Mouse (Mus musculus) lung, adult 2 months (tissue): Measurements from ENCODE around the gene Gabra2.

Source experiments
- CTCF ChIP-seq: fragments of 200-500 bp; IDR thresholded peaks from 2 replicates; pipeline ENCODE4 v1.5.1; 2011; ENCODE audit warnings: mild to moderate bottlenecking, low read length, control low read depth; ENCODE audit not compliant: insufficient read depth
- POLR2A ChIP-seq: fragments of 200-500 bp; IDR thresholded peaks from 2 replicates; pipeline ENCODE4 v1.6.1; 2011; ENCODE audit warnings: low read depth, mild to moderate bottlenecking, control low read depth, low read length, borderline replicate concordance; ENCODE audit errors: extremely low read depth

GRCm38 (mm10) chr5:70995617-70996325, 99.9 kb downstream of the Gabra2 start:
- TF ChIP-seq CTCF (no peak), POLR2A (no peak)
